Mouse (Mus musculus) T-helper 17 cell (primary cell): ENCODE data around the gene G430095P16Rik.

Experiments used
- in situ Hi-C, 2 experiments: fragments of 300-600 bp; cut with MboI, MseI; formaldehyde crosslinking; loops; 1 replicate in 1 of 2; 2 replicates in 1 of 2; pipeline ENCODE4 v1.15.1; 2025; ENCODE audit warnings: high pct_unique_total_duplicates in 2 of 2

The G430095P16Rik gene

GRCm38 (mm10) chr8:84740895-84741843, 18.4 kb downstream of the G430095P16Rik start:
- in situ Hi-C loops: no loop called here

- in situ Hi-C loops: no loop called here
These were observed 19.6 kb downstream of the G430095P16Rik start for GRCm38 (mm10) chr8:84742171-84743053.

- in situ Hi-C loops: no loop called here
These were observed 20.2 kb downstream of the G430095P16Rik start for GRCm38 (mm10) chr8:84743054-84743415.

- in situ Hi-C loops: no loop called here
These were observed 21.0 kb downstream of the G430095P16Rik start for GRCm38 (mm10) chr8:84743517-84744420.

GRCm38 (mm10) chr8:84745032-84745925, 22.5 kb downstream of the G430095P16Rik start:
- in situ Hi-C loops: loop anchor here in 1 of 2 experiments (5.0 kb wide), 1 partner anchor 52 kb away; no protein-coding TSS in a partner anchor

- in situ Hi-C loops: loop anchor here in 1 of 2 experiments (5.0 kb wide), 1 partner anchor 48 kb away; no protein-coding TSS in a partner anchor
These were observed 26.7 kb downstream of the G430095P16Rik start for GRCm38 (mm10) chr8:84749519-84749918.

- in situ Hi-C loops: loop anchor here in 1 of 2 experiments (10.0 kb wide), 1 partner anchor 1738 kb away; no protein-coding TSS in a partner anchor
These were observed 30.2 kb downstream of the G430095P16Rik start for GRCm38 (mm10) chr8:84752734-84753582.

- in situ Hi-C loops: loop anchor here in 1 of 2 experiments (10.0 kb wide), 1 partner anchor 1743 kb away; no protein-coding TSS in a partner anchor
These were observed 34.7 kb downstream of the G430095P16Rik start for GRCm38 (mm10) chr8:84757501-84757900.

- in situ Hi-C loops: loop anchor here in 1 of 2 experiments (10.0 kb wide), 1 partner anchor 1744 kb away; no protein-coding TSS in a partner anchor
These were observed 35.5 kb downstream of the G430095P16Rik start for GRCm38 (mm10) chr8:84758308-84758707.

GRCm38 (mm10) chr8:84759126-84759525, 36.3 kb downstream of the G430095P16Rik start:
- in situ Hi-C loops: loop anchor here in 1 of 2 experiments (10.0 kb wide), 1 partner anchor 1744 kb away; no protein-coding TSS in a partner anchor

- in situ Hi-C loops: loop anchor here (10.0 kb wide), 2 partner anchors 595 to 1745 kb away; no protein-coding TSS in a partner anchor
These were observed 36.9 kb downstream of the G430095P16Rik start for GRCm38 (mm10) chr8:84759718-84760117.

- in situ Hi-C loops: loop anchor here in 1 of 2 experiments (10.0 kb wide), 1 partner anchor 596 kb away; no protein-coding TSS in a partner anchor
These were observed 37.6 kb downstream of the G430095P16Rik start for GRCm38 (mm10) chr8:84760405-84760805.

GRCm38 (mm10) chr8:84760901-84761300, 38.1 kb downstream of the G430095P16Rik start:
- in situ Hi-C loops: loop anchor here in 1 of 2 experiments (10.0 kb wide), 1 partner anchor 596 kb away; no protein-coding TSS in a partner anchor

GRCm38 (mm10) chr8:84764100-84764499, 41.3 kb downstream of the G430095P16Rik start:
- in situ Hi-C loops: loop anchor here in 1 of 2 experiments (10.0 kb wide), 1 partner anchor 599 kb away; no protein-coding TSS in a partner anchor

- in situ Hi-C loops: loop anchor here in 1 of 2 experiments (10.0 kb wide), 1 partner anchor 600 kb away; no protein-coding TSS in a partner anchor
These were observed 42.2 kb downstream of the G430095P16Rik start for GRCm38 (mm10) chr8:84764870-84765495.

- in situ Hi-C loops: loop anchor here in 1 of 2 experiments (10.0 kb wide), 1 partner anchor 601 kb away; no protein-coding TSS in a partner anchor
These were observed 42.8 kb downstream of the G430095P16Rik start for GRCm38 (mm10) chr8:84765629-84766028.

- in situ Hi-C loops: loop anchor here in 1 of 2 experiments (10.0 kb wide), 1 partner anchor 602 kb away; no protein-coding TSS in a partner anchor
These were observed 43.6 kb downstream of the G430095P16Rik start for GRCm38 (mm10) chr8:84766422-84766821.
